Mouse (Mus musculus) small intestine, adult 2 months (tissue): ENCODE results near the gene Tcaim.

Source experiments
- CTCF ChIP-seq: fragments of 200-500 bp; IDR thresholded peaks from 2 replicates; pipeline ENCODE4 v1.5.1; 2012; ENCODE audit warnings: low read depth, mild to moderate bottlenecking, control low read depth, inconsistent platforms, low read length, moderate library complexity, mixed read lengths; ENCODE audit not compliant: insufficient replicate concordance, insufficient read length; ENCODE audit errors: extremely low read depth
- POLR2A ChIP-seq: fragments of 200-500 bp; IDR thresholded peaks from 2 replicates; pipeline ENCODE4 v1.6.1; 2012; ENCODE audit warnings: low read depth, mild to moderate bottlenecking, control low read depth, inconsistent platforms, low read length, moderate library complexity

- no peak for TF ChIP-seq CTCF
- TF ChIP-seq POLR2A, result no peak
These were observed 45.2 kb upstream of the Tcaim start for GRCm38 (mm10) chr9:122760111-122760510.
